Mouse (Mus musculus): ENCODE data around the gene Myo18a. TPM values are rescaled to one million over a fixed set of nuclear protein-coding genes. Genes with fewer than 3 reads are reported as not detected.

Gene Myo18a
- polyA plus RNA-seq (2014; fragmentation: Nextera tagmentation; extraction: Ambion mirVana): 18.4 and 22.3 TPM in 2 replicates

DNA sequence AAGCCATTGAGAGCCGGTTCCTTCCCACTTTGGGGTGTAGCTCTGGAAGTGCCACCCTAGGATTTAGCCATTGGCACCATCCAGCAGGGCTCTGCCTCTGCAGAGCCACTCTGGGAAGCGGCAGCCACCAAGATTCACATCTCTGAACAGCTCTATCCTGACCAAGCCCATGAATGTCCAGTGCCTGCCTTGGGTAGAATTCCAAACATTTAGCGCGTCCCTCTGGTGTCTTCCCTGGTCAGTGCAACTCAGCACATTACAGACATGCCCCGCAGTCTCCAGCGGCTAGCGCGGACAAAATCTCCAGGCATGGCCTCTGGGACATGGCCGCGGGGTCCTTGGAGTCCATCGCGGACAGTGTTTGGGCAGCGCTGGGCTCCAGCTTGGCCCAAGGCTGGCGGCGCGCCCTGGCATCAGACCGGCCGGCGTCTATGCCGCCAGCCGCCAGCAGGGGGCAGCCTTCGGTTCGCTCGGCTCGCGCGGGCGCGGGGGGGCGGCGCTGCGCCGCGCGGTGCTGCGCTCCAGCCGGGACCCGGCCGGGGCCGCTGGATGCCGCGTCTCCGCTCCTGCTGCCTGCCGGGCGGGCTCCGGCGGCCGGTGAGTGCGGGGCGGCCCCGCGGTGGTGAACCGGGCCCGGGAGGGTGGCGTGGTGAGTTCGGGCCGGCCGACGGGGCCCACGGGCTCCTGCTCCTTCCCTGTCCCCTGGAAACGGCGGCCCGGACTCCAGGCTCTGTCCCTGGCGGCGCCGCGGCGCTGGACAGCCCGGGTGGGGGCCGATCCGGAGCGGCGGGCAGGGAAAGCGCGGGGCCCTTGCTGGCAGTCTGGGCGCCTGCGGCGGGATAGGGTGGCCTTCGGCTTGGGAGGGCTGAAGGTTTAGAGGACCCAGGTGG is at the start of gene Myo18a:
Myo18a (plus strand) TSS at position 464 of the 890 bp plus-strand sequence.
- peak within 1 kb of the TSS; percentile 83; the same call in 1 of the 2 replicates for H3K27ac ChIP-seq (ENCODE audit: low read length)
- peak within 1 kb of the TSS; percentile 90 for H3K4me3 ChIP-seq (ENCODE audit: low read depth, low read length)
- no peaks in the 10 kb centered on the region for H3K27me3 ChIP-seq (ENCODE audit: control insufficient read depth, insufficient read depth, low read length)
- peak; percentile 80 for ATAC-seq (ENCODE audit: insufficient number of reproducible peaks, insufficient read depth, low FRiP score, low read depth)
- peak within 1 kb of the TSS; percentile 93 for H3K9ac ChIP-seq (replicated peaks; ENCODE audit: low read depth, low read length)
- H3K9me3 ChIP-seq (ENCODE audit: control insufficient read depth, low read depth, low read length): no peaks in the 10 kb centered on the region
- H3K36me3 ChIP-seq (ENCODE audit: control insufficient read depth, insufficient read depth, low read length): no peaks in the 10 kb centered on the region
- peaks cover 30% of the 10 kb centered on the region for H3K4me1 ChIP-seq (ENCODE audit: control insufficient read depth, insufficient read depth, low read length)
- WGBS: 2% methylated on average over 77 of the region's 79 CpGs
- peak within 1 kb of the TSS; percentile 73 for H3K4me2 ChIP-seq (replicated peaks; ENCODE audit: low read depth, low read length)

DNA sequence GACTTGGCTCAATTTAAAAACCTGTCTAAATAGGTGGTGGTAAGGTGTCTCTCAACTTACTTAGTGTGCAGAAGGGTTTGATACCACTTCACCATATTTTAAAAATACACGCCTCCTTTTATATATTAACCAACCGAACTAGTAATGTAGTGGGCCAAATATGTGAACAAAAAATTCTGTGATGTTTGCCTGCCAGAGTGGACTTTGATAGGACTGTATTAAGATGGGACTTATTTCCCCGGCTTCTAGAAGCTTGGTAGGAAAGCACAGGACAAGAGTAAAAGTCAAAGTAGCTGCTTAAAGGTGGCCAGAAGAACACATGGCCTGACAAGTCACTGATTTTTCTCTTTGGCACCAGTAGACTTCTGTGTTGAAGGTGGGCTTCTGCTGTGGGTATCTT is 49.3 kb upstream of the Myo18a start:
- no peaks in the 10 kb centered on the region for H3K9me3 ChIP-seq (ENCODE audit: control insufficient read depth, low read depth, low read length)
- WGBS: 96% methylated on average over 3 of the region's 3 CpGs
- no peak overlapping the region for H3K27ac ChIP-seq (ENCODE audit: low read length)
- peaks cover 7% of the 10 kb centered on the region; the same call in 1 of the 2 replicates for H3K36me3 ChIP-seq (ENCODE audit: control insufficient read depth, insufficient read depth, low read length)
- no peaks in the 10 kb centered on the region for H3K27me3 ChIP-seq (ENCODE audit: control insufficient read depth, insufficient read depth, low read length)
- H3K9ac ChIP-seq (replicated peaks; ENCODE audit: low read depth, low read length): no peak overlapping the region
- no peak overlapping the region for H3K4me3 ChIP-seq (ENCODE audit: low read depth, low read length)
- H3K4me1 ChIP-seq (ENCODE audit: control insufficient read depth, insufficient read depth, low read length): no peaks in the 10 kb centered on the region
- H3K4me2 ChIP-seq (replicated peaks; ENCODE audit: low read depth, low read length): no peak overlapping the region
- ATAC-seq (ENCODE audit: insufficient number of reproducible peaks, insufficient read depth, low FRiP score, low read depth): no peak

DNA sequence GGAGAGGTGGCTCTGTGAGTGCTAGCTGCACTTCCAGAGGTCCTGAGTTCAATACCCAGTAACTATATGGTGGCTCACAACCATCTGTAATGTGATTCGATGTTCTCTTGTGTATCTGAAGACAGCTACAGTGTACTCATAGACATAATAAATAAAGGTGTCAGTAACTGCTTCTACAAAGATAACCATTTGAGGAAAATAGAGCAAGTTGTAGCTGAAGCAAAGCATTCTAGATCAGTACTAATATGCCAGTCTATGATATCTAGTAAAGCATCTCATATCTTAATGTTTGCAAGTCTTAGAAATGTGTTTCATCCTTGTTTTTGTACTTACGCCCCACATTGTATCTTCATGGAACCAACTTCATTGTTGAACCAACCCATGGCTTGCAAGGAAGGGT is 44.0 kb upstream of the Myo18a start:
- ATAC-seq (ENCODE audit: insufficient number of reproducible peaks, insufficient read depth, low FRiP score, low read depth): no peak
- H3K4me3 ChIP-seq (ENCODE audit: low read depth, low read length): no peak overlapping the region
- no peak overlapping the region for H3K4me2 ChIP-seq (replicated peaks; ENCODE audit: low read depth, low read length)
- no peaks in the 10 kb centered on the region; the same call in 1 of the 2 replicates for H3K36me3 ChIP-seq (ENCODE audit: control insufficient read depth, insufficient read depth, low read length)
- H3K9ac ChIP-seq (replicated peaks; ENCODE audit: low read depth, low read length): no peak overlapping the region
- H3K27me3 ChIP-seq (ENCODE audit: control insufficient read depth, insufficient read depth, low read length): no peaks in the 10 kb centered on the region
- H3K9me3 ChIP-seq (ENCODE audit: control insufficient read depth, low read depth, low read length): no peaks in the 10 kb centered on the region
- WGBS: 95% methylated on average over 2 of the region's 2 CpGs
- H3K27ac ChIP-seq (ENCODE audit: low read length): no peak overlapping the region
- no peaks in the 10 kb centered on the region for H3K4me1 ChIP-seq (ENCODE audit: control insufficient read depth, insufficient read depth, low read length)

DNA sequence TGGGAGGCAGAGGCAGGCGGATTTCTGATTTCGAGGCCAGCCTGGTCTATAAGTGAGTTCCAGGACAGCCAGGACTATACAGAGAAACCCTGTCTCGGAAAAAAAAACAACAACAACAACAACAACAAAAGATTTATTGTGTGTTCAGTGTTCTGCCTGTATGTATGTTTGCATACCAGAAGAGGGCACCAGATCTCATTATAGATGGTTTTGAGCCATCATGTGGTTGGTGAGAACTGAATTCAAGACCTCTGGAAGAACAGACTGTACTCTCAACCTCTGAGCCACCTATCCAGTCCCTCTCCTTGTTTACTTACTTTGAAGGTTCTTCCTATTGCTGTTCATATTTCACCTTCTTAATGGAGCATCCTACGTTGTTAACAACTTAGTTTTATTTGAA is 41.7 kb upstream of the Myo18a start:
- ATAC-seq (ENCODE audit: insufficient number of reproducible peaks, insufficient read depth, low FRiP score, low read depth): no peak
- Histone ChIP-seq H3K4me3 (ENCODE audit: low read depth, low read length) (no peak overlapping the region), H3K27me3 (ENCODE audit: control insufficient read depth, insufficient read depth, low read length) (no peaks in the 10 kb centered on the region), H3K4me2 (replicated peaks; ENCODE audit: low read depth, low read length) (no peak overlapping the region), H3K9me3 (ENCODE audit: control insufficient read depth, low read depth, low read length) (no peaks in the 10 kb centered on the region), H3K36me3 (ENCODE audit: control insufficient read depth, insufficient read depth, low read length) (no peaks in the 10 kb centered on the region; the same call in 1 of the 2 replicates), H3K27ac (ENCODE audit: low read length) (no peak overlapping the region), H3K9ac (replicated peaks; ENCODE audit: low read depth, low read length) (no peak overlapping the region), H3K4me1 (ENCODE audit: control insufficient read depth, insufficient read depth, low read length) (no peaks in the 10 kb centered on the region)
- WGBS: 86% methylated on average over 4 of the region's 4 CpGs

DNA sequence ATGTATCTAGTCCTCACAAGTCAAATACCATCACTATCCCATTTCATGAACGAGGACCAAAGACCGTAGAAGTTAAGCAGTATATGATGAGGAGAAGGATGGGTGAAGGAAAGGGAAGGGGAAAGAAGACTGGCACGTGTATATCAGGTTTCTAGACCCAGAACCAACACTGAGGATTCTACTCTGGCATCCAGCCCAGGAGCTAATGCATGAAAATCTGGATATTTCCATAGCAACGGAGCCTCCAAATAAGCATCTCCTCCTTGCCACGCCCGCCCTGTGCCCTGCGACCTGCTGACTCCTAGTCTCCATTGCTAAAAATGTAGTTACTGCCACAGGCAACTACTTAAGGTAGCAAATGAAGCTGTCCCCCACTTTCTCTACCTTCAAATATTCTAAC is 38.3 kb upstream of the Myo18a start:
- Histone ChIP-seq H3K27me3 (ENCODE audit: control insufficient read depth, insufficient read depth, low read length) (no peaks in the 10 kb centered on the region), H3K4me2 (replicated peaks; ENCODE audit: low read depth, low read length) (no peak overlapping the region), H3K9ac (replicated peaks; ENCODE audit: low read depth, low read length) (no peak overlapping the region), H3K36me3 (ENCODE audit: control insufficient read depth, insufficient read depth, low read length) (no peaks in the 10 kb centered on the region), H3K9me3 (ENCODE audit: control insufficient read depth, low read depth, low read length) (no peaks in the 10 kb centered on the region), H3K4me3 (ENCODE audit: low read depth, low read length) (no peak overlapping the region), H3K4me1 (ENCODE audit: control insufficient read depth, insufficient read depth, low read length) (no peaks in the 10 kb centered on the region), H3K27ac (ENCODE audit: low read length) (no peak overlapping the region)
- no peak for ATAC-seq (ENCODE audit: insufficient number of reproducible peaks, insufficient read depth, low FRiP score, low read depth)
- WGBS: 75% methylated on average over 7 of the region's 7 CpGs

DNA sequence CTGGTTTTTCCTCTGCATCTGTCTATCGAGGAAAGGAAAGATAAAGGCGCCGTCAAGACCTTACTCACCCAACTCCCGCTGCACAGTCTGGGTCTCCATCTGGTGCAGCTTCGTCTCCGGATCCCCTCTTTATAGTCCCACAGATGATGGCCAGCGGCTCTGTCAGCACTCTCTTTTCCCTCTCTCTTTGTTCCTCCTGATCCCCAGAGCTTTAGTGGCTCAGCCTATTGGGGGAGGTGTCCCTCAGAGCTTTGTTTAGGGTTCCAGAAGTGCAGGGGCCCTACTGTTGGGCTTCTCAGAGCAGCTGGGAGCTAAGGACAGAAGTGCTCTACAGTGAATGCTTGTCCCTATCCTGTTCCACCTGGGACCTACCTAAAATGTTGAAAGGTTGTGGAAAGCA is 37.9 kb upstream of the Myo18a start, which contains the start of gene Cryba1:
Cryba1 (minus strand) TSS at position 101 of the 400 bp plus-strand sequence.
- Histone ChIP-seq H3K27me3 (ENCODE audit: control insufficient read depth, insufficient read depth, low read length) (no peaks in the 10 kb centered on the region), H3K9ac (replicated peaks; ENCODE audit: low read depth, low read length) (no peak within 1 kb of the TSS), H3K36me3 (ENCODE audit: control insufficient read depth, insufficient read depth, low read length) (no peaks in the 10 kb centered on the region), H3K4me2 (replicated peaks; ENCODE audit: low read depth, low read length) (no peak within 1 kb of the TSS), H3K27ac (ENCODE audit: low read length) (no peak within 1 kb of the TSS), H3K4me1 (ENCODE audit: control insufficient read depth, insufficient read depth, low read length) (no peaks in the 10 kb centered on the region), H3K4me3 (ENCODE audit: low read depth, low read length) (no peak within 1 kb of the TSS), H3K9me3 (ENCODE audit: control insufficient read depth, low read depth, low read length) (no peaks in the 10 kb centered on the region)
- ATAC-seq (ENCODE audit: insufficient number of reproducible peaks, insufficient read depth, low FRiP score, low read depth): no peak
- WGBS: 65% methylated on average over 7 of the region's 7 CpGs

DNA sequence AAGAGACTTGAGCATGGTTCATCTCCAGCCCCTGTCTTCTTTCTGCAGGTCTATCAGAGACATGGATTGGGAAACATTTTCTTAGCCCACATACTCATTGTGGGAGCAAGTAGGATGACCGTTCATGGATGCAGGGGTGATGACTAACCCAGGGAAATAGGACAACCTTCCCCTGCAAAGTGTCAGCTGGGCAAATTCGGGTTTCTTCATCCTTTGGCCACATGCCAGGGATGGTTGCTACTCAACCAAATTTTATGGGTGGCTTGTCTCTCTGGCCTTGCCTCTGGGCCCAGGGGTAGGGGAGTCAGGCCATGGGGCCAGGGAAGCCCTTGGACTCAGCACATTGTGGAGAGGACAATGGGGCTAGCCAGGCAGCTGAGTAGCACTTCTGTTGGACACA is 34.5 kb upstream of the Myo18a start:
- Histone ChIP-seq H3K36me3 (ENCODE audit: control insufficient read depth, insufficient read depth, low read length) (no peaks in the 10 kb centered on the region), H3K4me1 (ENCODE audit: control insufficient read depth, insufficient read depth, low read length) (no peaks in the 10 kb centered on the region), H3K4me3 (ENCODE audit: low read depth, low read length) (no peak overlapping the region), H3K27me3 (ENCODE audit: control insufficient read depth, insufficient read depth, low read length) (no peaks in the 10 kb centered on the region), H3K9ac (replicated peaks; ENCODE audit: low read depth, low read length) (no peak overlapping the region), H3K27ac (ENCODE audit: low read length) (no peak overlapping the region), H3K4me2 (replicated peaks; ENCODE audit: low read depth, low read length) (no peak overlapping the region), H3K9me3 (ENCODE audit: control insufficient read depth, low read depth, low read length) (no peaks in the 10 kb centered on the region)
- no peak for ATAC-seq (ENCODE audit: insufficient number of reproducible peaks, insufficient read depth, low FRiP score, low read depth)
- 69% methylated on average over 2 of the region's 2 CpGs for WGBS

DNA sequence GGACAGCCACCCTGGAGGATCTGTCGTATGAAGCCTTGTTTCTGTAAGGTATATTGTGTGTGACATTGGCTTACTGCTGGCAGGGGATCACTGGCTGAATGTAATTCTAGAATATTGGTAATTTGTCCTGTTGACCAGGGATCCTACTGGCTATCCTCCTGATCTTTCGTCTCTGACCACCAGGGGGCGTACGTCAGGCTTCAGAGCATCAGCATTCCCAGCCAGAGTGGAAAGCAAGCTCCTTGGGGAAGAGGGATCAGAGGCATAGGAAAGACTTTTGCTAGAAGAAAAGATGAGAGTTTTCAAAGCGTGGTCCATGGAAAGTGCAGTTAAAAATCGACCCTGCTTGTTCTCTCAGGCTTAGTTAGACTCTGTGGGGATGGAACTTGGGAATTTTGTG is 25.8 kb upstream of the Myo18a start:
- H3K4me1 ChIP-seq (ENCODE audit: control insufficient read depth, insufficient read depth, low read length): no peaks in the 10 kb centered on the region
- no peak overlapping the region for H3K9ac ChIP-seq (replicated peaks; ENCODE audit: low read depth, low read length)
- H3K27me3 ChIP-seq (ENCODE audit: control insufficient read depth, insufficient read depth, low read length): no peaks in the 10 kb centered on the region
- no peak overlapping the region for H3K27ac ChIP-seq (ENCODE audit: low read length)
- no peaks in the 10 kb centered on the region for H3K9me3 ChIP-seq (ENCODE audit: control insufficient read depth, low read depth, low read length)
- H3K4me2 ChIP-seq (replicated peaks; ENCODE audit: low read depth, low read length): no peak overlapping the region
- WGBS: under 1% methylated on average over 6 of the region's 6 CpGs
- no peak overlapping the region for H3K4me3 ChIP-seq (ENCODE audit: low read depth, low read length)
- ATAC-seq (ENCODE audit: insufficient number of reproducible peaks, insufficient read depth, low FRiP score, low read depth): no peak
- H3K36me3 ChIP-seq (ENCODE audit: control insufficient read depth, insufficient read depth, low read length): no peaks in the 10 kb centered on the region

All from stomach, embryonic 14.5 days (tissue).